Mouse (Mus musculus): Measurements from ENCODE around the gene Gpr88. TPM values are rescaled to one million over a fixed set of nuclear protein-coding genes. Genes with fewer than 3 reads are reported as not detected.

Gpr88 gene
- 0.91 and 1.2 TPM in 2 replicates for polyA plus RNA-seq (2016; fragmentation: Nextera tagmentation; extraction: Ambion mirVana)

GRCm38 (mm10) chr3:116253077-116253531 lies at the start of gene Gpr88:
Gene Gpr88 (minus strand): TSS chr3:116253503.
- Histone ChIP-seq H3K4me2 (replicated peaks) (peak within 1 kb of the TSS; percentile 97), H3K4me3 (peak within 1 kb of the TSS; percentile 49), H3K27ac (no peak within 1 kb of the TSS), H3K9me3 (no peaks in the 10 kb centered on the region), H3K9ac (peak within 1 kb of the TSS; percentile 42), H3K4me1 (peaks cover 22% of the 10 kb centered on the region), H3K36me3 (no peaks in the 10 kb centered on the region), H3K27me3 (peaks cover 54% of the 10 kb centered on the region)
- WGBS, result 4% methylated on average over 9 of the region's 9 CpGs
- ATAC-seq (ENCODE audit: insufficient number of reproducible peaks, insufficient read depth, low FRiP score, low TSS enrichment), result peak; percentile 79

- Histone ChIP-seq H3K4me1 (no peaks in the 10 kb centered on the region), H3K4me2 (replicated peaks) (no peak overlapping the region), H3K9me3 (no peaks in the 10 kb centered on the region), H3K27me3 (no peaks in the 10 kb centered on the region), H3K36me3 (peaks cover 12% of the 10 kb centered on the region), H3K9ac (no peak overlapping the region), H3K4me3 (no peak overlapping the region), H3K27ac (no peak overlapping the region)
- no peak for ATAC-seq (ENCODE audit: insufficient number of reproducible peaks, insufficient read depth, low FRiP score, low TSS enrichment)
- WGBS, result 94% methylated on average over 7 of the region's 7 CpGs
These were observed 49.3 kb upstream of the Gpr88 start for GRCm38 (mm10) chr3:116302581-116302980.

- WGBS, result 87% methylated on average over 6 of the region's 6 CpGs
These were observed 48.5 kb upstream of the Gpr88 start for GRCm38 (mm10) chr3:116301754-116302153.

GRCm38 (mm10) chr3:116298727-116299126 lies 45.4 kb upstream of the Gpr88 start:
- no peaks in the 10 kb centered on the region for H3K27me3 ChIP-seq
- WGBS, result 75% methylated on average over 10 of the region's 10 CpGs
- no peaks in the 10 kb centered on the region for H3K9me3 ChIP-seq
- no peak overlapping the region for H3K9ac ChIP-seq
- peaks cover 35% of the 10 kb centered on the region for H3K36me3 ChIP-seq
- no peak overlapping the region for H3K4me2 ChIP-seq (replicated peaks)
- no peaks in the 10 kb centered on the region for H3K4me1 ChIP-seq
- no peak overlapping the region for H3K4me3 ChIP-seq
- no peak for ATAC-seq (ENCODE audit: insufficient number of reproducible peaks, insufficient read depth, low FRiP score, low TSS enrichment)
- no peak overlapping the region for H3K27ac ChIP-seq

More at GRCm38 (mm10) chr3:116301754-116302153, 48.5 kb upstream of the Gpr88 start:
- no peak overlapping the region for H3K4me2 ChIP-seq (replicated peaks)
- H3K36me3 ChIP-seq, result peaks cover 21% of the 10 kb centered on the region
- H3K9ac ChIP-seq, result no peak overlapping the region
- H3K4me3 ChIP-seq, result no peak overlapping the region
- H3K27ac ChIP-seq, result no peak overlapping the region
- no peaks in the 10 kb centered on the region for H3K4me1 ChIP-seq
- no peaks in the 10 kb centered on the region for H3K27me3 ChIP-seq
- no peaks in the 10 kb centered on the region for H3K9me3 ChIP-seq
- ATAC-seq (ENCODE audit: insufficient number of reproducible peaks, insufficient read depth, low FRiP score, low TSS enrichment), result no peak

- H3K36me3 ChIP-seq, result peaks cover 40% of the 10 kb centered on the region
- no peaks in the 10 kb centered on the region for H3K27me3 ChIP-seq
- no peak overlapping the region for H3K4me3 ChIP-seq
- H3K9me3 ChIP-seq, result no peaks in the 10 kb centered on the region
- no peak for ATAC-seq (ENCODE audit: insufficient number of reproducible peaks, insufficient read depth, low FRiP score, low TSS enrichment)
- no peaks in the 10 kb centered on the region for H3K4me1 ChIP-seq
- no peak overlapping the region for H3K27ac ChIP-seq
- no peak overlapping the region for H3K9ac ChIP-seq
- WGBS, result 91% methylated on average over 8 of the region's 8 CpGs
- H3K4me2 ChIP-seq (replicated peaks), result no peak overlapping the region
These were observed 44.7 kb upstream of the Gpr88 start for GRCm38 (mm10) chr3:116298003-116298402.

- no peak for ATAC-seq (ENCODE audit: insufficient number of reproducible peaks, insufficient read depth, low FRiP score, low TSS enrichment)
- no peak overlapping the region for H3K4me3 ChIP-seq
- H3K4me1 ChIP-seq, result no peaks in the 10 kb centered on the region
- H3K9me3 ChIP-seq, result no peaks in the 10 kb centered on the region
- H3K4me2 ChIP-seq (replicated peaks), result no peak overlapping the region
- H3K27me3 ChIP-seq, result no peaks in the 10 kb centered on the region
- peaks cover 47% of the 10 kb centered on the region for H3K36me3 ChIP-seq
- no peak overlapping the region for H3K9ac ChIP-seq
- H3K27ac ChIP-seq, result no peak overlapping the region
- 92% methylated on average over 7 of the region's 7 CpGs for WGBS
These were observed 43.9 kb upstream of the Gpr88 start for GRCm38 (mm10) chr3:116297170-116297569.

- ATAC-seq (ENCODE audit: insufficient number of reproducible peaks, insufficient read depth, low FRiP score, low TSS enrichment), result no peak
- Histone ChIP-seq H3K27ac (no peak overlapping the region), H3K9me3 (no peaks in the 10 kb centered on the region), H3K9ac (no peak overlapping the region), H3K4me3 (no peak overlapping the region), H3K27me3 (no peaks in the 10 kb centered on the region), H3K36me3 (peaks cover 38% of the 10 kb centered on the region), H3K4me2 (replicated peaks) (no peak overlapping the region), H3K4me1 (no peaks in the 10 kb centered on the region)
- WGBS, result 82% methylated on average over 9 of the region's 9 CpGs
These were observed 36.9 kb upstream of the Gpr88 start for GRCm38 (mm10) chr3:116290041-116290815.

GRCm38 (mm10) chr3:116288833-116289232 lies 35.5 kb upstream of the Gpr88 start:
- ATAC-seq (ENCODE audit: insufficient number of reproducible peaks, insufficient read depth, low FRiP score, low TSS enrichment), result no peak
- Histone ChIP-seq H3K9ac (no peak overlapping the region), H3K4me3 (no peak overlapping the region), H3K4me1 (no peaks in the 10 kb centered on the region), H3K27me3 (no peaks in the 10 kb centered on the region), H3K36me3 (peaks cover 31% of the 10 kb centered on the region), H3K9me3 (no peaks in the 10 kb centered on the region), H3K27ac (no peak overlapping the region), H3K4me2 (replicated peaks) (no peak overlapping the region)
- WGBS, result 84% methylated on average over 6 of the region's 6 CpGs

GRCm38 (mm10) chr3:116284735-116285134 lies 31.4 kb upstream of the Gpr88 start:
- H3K9ac ChIP-seq, result no peak overlapping the region
- WGBS, result 93% methylated on average over 4 of the region's 4 CpGs
- H3K27ac ChIP-seq, result no peak overlapping the region
- no peak overlapping the region for H3K4me3 ChIP-seq
- no peaks in the 10 kb centered on the region for H3K9me3 ChIP-seq
- ATAC-seq (ENCODE audit: insufficient number of reproducible peaks, insufficient read depth, low FRiP score, low TSS enrichment), result 0 out of 2 replicates have a peak, but pooled peaks have one; percentile 52
- no peak overlapping the region for H3K4me2 ChIP-seq (replicated peaks)
- H3K4me1 ChIP-seq, result no peaks in the 10 kb centered on the region
- H3K36me3 ChIP-seq, result peaks cover 9% of the 10 kb centered on the region; the same call in 1 of the 2 replicates
- H3K27me3 ChIP-seq, result no peaks in the 10 kb centered on the region

GRCm38 (mm10) chr3:116283996-116284395 lies 30.7 kb upstream of the Gpr88 start:
- Histone ChIP-seq H3K27me3 (no peaks in the 10 kb centered on the region), H3K27ac (no peak overlapping the region), H3K4me3 (no peak overlapping the region), H3K9me3 (no peaks in the 10 kb centered on the region), H3K4me1 (no peaks in the 10 kb centered on the region), H3K4me2 (replicated peaks) (no peak overlapping the region), H3K9ac (no peak overlapping the region), H3K36me3 (peaks cover 8% of the 10 kb centered on the region; the same call in 1 of the 2 replicates)
- ATAC-seq (ENCODE audit: insufficient number of reproducible peaks, insufficient read depth, low FRiP score, low TSS enrichment), result no peak
- WGBS, result 51% methylated on average over 2 of the region's 2 CpGs

GRCm38 (mm10) chr3:116281663-116282062 lies 28.4 kb upstream of the Gpr88 start:
- peaks cover 11% of the 10 kb centered on the region for H3K36me3 ChIP-seq
- H3K9me3 ChIP-seq, result no peaks in the 10 kb centered on the region
- 96% methylated on average over 6 of the region's 6 CpGs for WGBS
- no peak overlapping the region for H3K4me2 ChIP-seq (replicated peaks)
- H3K9ac ChIP-seq, result no peak overlapping the region
- H3K4me3 ChIP-seq, result no peak overlapping the region
- no peak for ATAC-seq (ENCODE audit: insufficient number of reproducible peaks, insufficient read depth, low FRiP score, low TSS enrichment)
- no peaks in the 10 kb centered on the region for H3K4me1 ChIP-seq
- H3K27ac ChIP-seq, result no peak overlapping the region
- no peaks in the 10 kb centered on the region for H3K27me3 ChIP-seq

- no peak for ATAC-seq (ENCODE audit: insufficient number of reproducible peaks, insufficient read depth, low FRiP score, low TSS enrichment)
- Histone ChIP-seq H3K36me3 (peaks cover 9% of the 10 kb centered on the region), H3K9ac (no peak overlapping the region), H3K27ac (no peak overlapping the region), H3K4me2 (replicated peaks) (no peak overlapping the region), H3K9me3 (no peaks in the 10 kb centered on the region), H3K27me3 (no peaks in the 10 kb centered on the region), H3K4me3 (no peak overlapping the region), H3K4me1 (no peaks in the 10 kb centered on the region)
- 83% methylated on average over 8 of the region's 8 CpGs for WGBS
These were observed 23.8 kb upstream of the Gpr88 start for GRCm38 (mm10) chr3:116277146-116277545.
